Mouse (Mus musculus) heart, postnatal 0 days (tissue): Measurements from ENCODE around the gene Mybpc1.

Experiments
- CTCF ChIP-seq: IDR thresholded peaks from 2 replicates; pipeline ENCODE4 v1.5.1; 2016; ENCODE audit warnings: antibody characterized with exemption, control low read depth, low read depth
- EP300 ChIP-seq: IDR thresholded peaks from 2 replicates; pipeline ENCODE4 v1.6.1; 2016; ENCODE audit warnings: antibody characterized with exemption, low read depth

GRCm38 (mm10) chr10:88505256-88505655 is 99.7 kb downstream of the Mybpc1 start:
- TF ChIP-seq CTCF (no peak), EP300 (no peak)
